Mouse (Mus musculus): ENCODE measurements around the gene Ddt.

GRCm38 (mm10) chr10:75774587-75774986 is 1.4 kb upstream of the Ddt start:
- TF ChIP-seq CTCF (IDR thresholded peaks at IDR 0.05; ENCODE audit: control insufficient read depth, insufficient read depth, insufficient replicate concordance, low read depth, low read length) = no peak
- TF ChIP-seq POLR2A (IDR thresholded peaks at IDR 0.05; ENCODE audit: control insufficient read depth, low read depth, low read length) = no peak
